Mouse (Mus musculus) liver, embryonic 16.5 days (tissue): Measurements from ENCODE around the gene Camta2. TPM values are rescaled to one million over a fixed set of nuclear protein-coding genes. Genes with fewer than 3 reads are reported as not detected.
A peak's percentile ranks its signal among the peaks of the same experiment; 100 is the strongest.

Experiments
- ATAC-seq: fragments of 200-750 bp; cut with Nextera tagmentation; 2 replicates; pipeline ENCODE4 v1.8.0; 2017; ENCODE audit warnings: low read depth, mild to moderate bottlenecking, moderate number of reproducible peaks, moderate library complexity
- H3K27ac ChIP-seq: fragments of 300-500 bp; sonication (generic); 2 replicates; pipeline ENCODE4 v1.5.1; 2014; ENCODE audit warnings: mild to moderate bottlenecking, low read length
- H3K27me3 ChIP-seq: fragments of 300-500 bp; sonication (generic); 2 replicates; pipeline ENCODE4 v1.6.1; 2014; ENCODE audit warnings: low read depth, low read length, mixed read lengths; ENCODE audit not compliant: control insufficient read depth, insufficient read depth
- H3K36me3 ChIP-seq: fragments of 300-500 bp; sonication (generic); 2 replicates; pipeline ENCODE4 v1.6.1; 2014; ENCODE audit warnings: mild to moderate bottlenecking; ENCODE audit not compliant: control insufficient read depth, insufficient read depth
- H3K4me1 ChIP-seq: fragments of 300-500 bp; sonication (generic); 2 replicates; pipeline ENCODE4 v1.6.1; 2014; ENCODE audit warnings: low read depth, low read length, mixed read lengths; ENCODE audit not compliant: control insufficient read depth
- H3K4me2 ChIP-seq: fragments of 300-500 bp; sonication (generic); 2 replicates; pipeline ENCODE4 v1.6.1; 2014; ENCODE audit warnings: low read depth, low read length, mixed read lengths
- H3K4me3 ChIP-seq: fragments of 300-500 bp; sonication (generic); 2 replicates; pipeline ENCODE4 v1.5.1; 2014; ENCODE audit warnings: low read depth, mild to moderate bottlenecking, low read length
- H3K9ac ChIP-seq: fragments of 300-500 bp; sonication (generic); 2 replicates; pipeline ENCODE4 v1.6.1; 2014; ENCODE audit warnings: low read depth, low read length
- H3K9me3 ChIP-seq: fragments of 300-500 bp; sonication (generic); replicated peaks from 2 replicates; pipeline ENCODE4 v1.6.1; 2016; ENCODE audit warnings: low read length; ENCODE audit not compliant: control insufficient read depth
- WGBS: fragments of 180-500 bp; shearing (Covaris S2); extraction: QIAGEN DNeasy Blood & Tissue Kit; methylation state at CpG from one replicate; pipeline ENCODE4 v1.1.7; 2014; ENCODE audit not compliant: insufficient replicate concordance; 5-methylcytosine and 5-hydroxymethylcytosine counted together
- polyA plus RNA-seq: library from polyadenylated mRNA; unstranded; fragments of >200 nt; fragmentation: Nextera tagmentation; extraction: Ambion mirVana; gene quantifications from 2 replicates; pipeline ENCODE4 v1.2.1, GENCODE M21; 2015

The Camta2 gene
- polyA plus RNA-seq, 1 experiment from 2014 or later = 4.3 TPM

DNA sequence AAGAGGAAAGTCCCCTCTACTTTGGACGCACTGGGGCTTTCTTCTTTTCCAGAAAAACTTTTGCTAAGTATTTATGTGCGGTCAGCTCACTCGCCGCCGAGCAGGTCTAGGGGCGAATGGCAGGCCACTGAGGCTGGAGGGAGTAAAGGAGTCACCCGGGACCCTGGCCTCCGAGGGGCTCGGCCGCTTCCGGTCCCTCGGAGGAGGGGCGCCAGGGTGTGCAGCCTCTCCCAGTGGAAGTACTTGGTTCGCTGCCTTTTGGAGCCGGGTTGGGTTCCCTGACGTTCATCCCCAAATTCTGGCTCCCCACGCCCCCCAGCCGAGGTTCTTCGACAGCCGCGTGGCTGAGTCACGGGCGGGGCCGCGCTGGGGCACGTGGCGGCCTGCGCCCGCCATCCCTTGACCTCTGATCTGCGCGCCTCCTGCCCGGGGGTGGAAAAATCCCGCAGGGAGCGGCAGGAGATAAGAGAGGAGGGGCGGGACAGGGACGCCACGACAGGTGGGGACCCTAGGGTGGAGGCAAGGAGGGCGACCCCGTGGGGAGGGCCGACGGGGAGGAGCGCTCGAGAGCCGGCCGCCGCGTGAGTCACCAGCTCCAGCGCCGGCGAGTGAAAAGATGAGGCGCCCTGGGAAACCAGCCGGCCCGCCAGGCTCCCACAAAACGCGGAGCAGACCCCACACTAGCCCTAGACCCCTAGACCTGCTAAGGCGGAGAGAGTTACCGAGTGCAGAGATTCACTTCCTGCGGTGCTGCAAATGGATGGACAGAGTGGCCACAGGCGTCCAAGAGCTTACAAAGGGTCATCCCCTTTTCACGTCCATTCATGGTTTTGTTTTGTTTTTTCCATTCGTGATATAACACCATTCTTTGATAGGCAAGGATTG, 32.1 kb downstream of the Camta2 start:
- ATAC-seq = no peak
- H3K4me1 ChIP-seq = peaks cover 43% of the 10 kb centered on the region

DNA sequence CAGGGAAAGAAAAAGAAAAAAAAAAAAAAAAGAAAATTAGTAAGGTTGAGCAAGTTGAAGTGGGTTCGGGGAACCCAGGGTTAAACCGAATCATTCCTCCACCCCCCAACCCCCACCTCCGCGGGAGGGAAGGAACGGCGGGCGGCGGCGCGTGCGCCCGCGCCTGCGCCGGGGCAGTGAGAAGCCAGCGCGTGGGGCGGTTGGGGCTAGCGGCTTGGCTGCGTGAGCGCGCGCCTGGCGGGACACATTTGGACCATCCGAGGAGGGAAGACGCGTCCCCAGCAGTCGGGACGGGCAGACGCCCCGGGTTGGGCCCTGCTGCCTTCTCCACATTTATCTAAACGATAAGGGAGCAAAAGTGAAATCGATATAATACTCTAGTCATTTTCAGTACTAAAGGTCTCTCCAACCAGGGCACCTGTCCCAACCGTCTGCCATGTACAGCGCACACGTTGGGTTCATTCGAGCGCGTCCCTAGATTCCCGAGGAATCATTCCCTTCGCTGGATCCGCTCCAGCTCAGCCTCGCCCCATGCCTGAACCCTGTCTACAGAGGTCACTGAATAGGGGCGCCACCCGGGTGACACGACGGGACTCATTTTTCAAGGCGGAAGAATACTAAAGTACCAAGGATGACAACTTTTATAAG, 32.9 kb downstream of the Camta2 start:
- Histone ChIP-seq H3K9ac (peak overlapping the region; percentile 100), H3K27me3 (peaks cover 2% of the 10 kb centered on the region; the same call in 1 of the 2 replicates), H3K36me3 (peaks cover 26% of the 10 kb centered on the region), H3K27ac (peak overlapping the region; percentile 99), H3K4me2 (peak overlapping the region; percentile 92), H3K4me1 (peaks cover 49% of the 10 kb centered on the region), H3K4me3 (peak overlapping the region; percentile 99), H3K9me3 (no peaks in the 10 kb centered on the region)
- ATAC-seq = peak; percentile 59
- under 1% methylated on average over 48 of the region's 48 CpGs for WGBS

More for the DNA sequence above, 32.1 kb downstream of the Camta2 start:
- Histone ChIP-seq H3K9me3 (no peaks in the 10 kb centered on the region), H3K4me3 (peak overlapping the region; percentile 99), H3K27me3 (peaks cover 2% of the 10 kb centered on the region; the same call in 1 of the 2 replicates), H3K4me2 (peak overlapping the region; percentile 92), H3K36me3 (peaks cover 19% of the 10 kb centered on the region), H3K27ac (peak overlapping the region; percentile 99), H3K9ac (peak overlapping the region; percentile 100)
- WGBS = under 1% methylated on average over 61 of the region's 61 CpGs

DNA sequence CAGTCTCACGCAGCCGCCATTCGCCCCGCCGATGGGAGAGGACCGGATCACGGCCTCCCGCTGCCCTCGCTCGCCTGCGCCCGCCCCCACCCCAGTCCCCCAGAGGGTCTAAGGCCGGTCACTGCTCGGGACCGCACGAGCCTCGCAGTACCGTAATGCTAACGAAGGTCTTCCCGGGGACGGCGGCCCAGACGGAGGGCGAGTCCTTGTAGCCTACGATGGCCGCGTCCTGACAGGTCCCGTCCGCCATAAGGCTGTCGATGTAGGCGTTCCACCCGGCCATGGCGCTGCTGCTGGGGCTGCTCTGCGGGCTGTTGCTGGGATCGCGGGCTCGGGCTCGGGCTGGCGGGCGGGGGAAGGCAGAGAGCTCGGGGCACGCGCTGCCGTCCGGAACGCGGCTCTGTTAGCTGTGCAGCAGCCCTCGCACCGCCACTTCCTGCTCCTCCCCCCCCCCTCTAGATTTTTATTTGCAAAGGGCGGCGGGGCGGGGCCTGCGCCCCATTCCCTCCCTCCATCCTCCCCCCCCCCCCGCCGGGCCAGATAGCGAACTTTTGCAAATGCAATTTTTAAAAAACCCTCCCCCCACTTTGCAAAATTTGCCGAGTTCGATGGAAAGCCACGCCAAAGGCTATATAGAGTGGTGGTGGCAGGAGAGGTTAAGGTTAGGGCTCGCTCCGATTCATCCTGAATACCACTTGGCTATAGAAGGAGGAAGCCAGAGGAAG, 33.5 kb downstream of the Camta2 start, which contains the start of gene Pfn1:
TSS of gene Pfn1 (minus strand) at position 447 of the 725 bp plus-strand sequence.
- ATAC-seq = peak; percentile 64
- Histone ChIP-seq H3K27me3 (peaks cover 2% of the 10 kb centered on the region; the same call in 1 of the 2 replicates), H3K4me2 (peak within 1 kb of the TSS; percentile 92), H3K27ac (peak within 1 kb of the TSS; percentile 99), H3K9me3 (no peaks in the 10 kb centered on the region), H3K9ac (peak within 1 kb of the TSS; percentile 100), H3K4me1 (peaks cover 56% of the 10 kb centered on the region), H3K4me3 (peak within 1 kb of the TSS; percentile 99), H3K36me3 (peaks cover 33% of the 10 kb centered on the region)
- under 1% methylated on average over 54 of the region's 61 CpGs for whole genome bisulfite sequencing

DNA sequence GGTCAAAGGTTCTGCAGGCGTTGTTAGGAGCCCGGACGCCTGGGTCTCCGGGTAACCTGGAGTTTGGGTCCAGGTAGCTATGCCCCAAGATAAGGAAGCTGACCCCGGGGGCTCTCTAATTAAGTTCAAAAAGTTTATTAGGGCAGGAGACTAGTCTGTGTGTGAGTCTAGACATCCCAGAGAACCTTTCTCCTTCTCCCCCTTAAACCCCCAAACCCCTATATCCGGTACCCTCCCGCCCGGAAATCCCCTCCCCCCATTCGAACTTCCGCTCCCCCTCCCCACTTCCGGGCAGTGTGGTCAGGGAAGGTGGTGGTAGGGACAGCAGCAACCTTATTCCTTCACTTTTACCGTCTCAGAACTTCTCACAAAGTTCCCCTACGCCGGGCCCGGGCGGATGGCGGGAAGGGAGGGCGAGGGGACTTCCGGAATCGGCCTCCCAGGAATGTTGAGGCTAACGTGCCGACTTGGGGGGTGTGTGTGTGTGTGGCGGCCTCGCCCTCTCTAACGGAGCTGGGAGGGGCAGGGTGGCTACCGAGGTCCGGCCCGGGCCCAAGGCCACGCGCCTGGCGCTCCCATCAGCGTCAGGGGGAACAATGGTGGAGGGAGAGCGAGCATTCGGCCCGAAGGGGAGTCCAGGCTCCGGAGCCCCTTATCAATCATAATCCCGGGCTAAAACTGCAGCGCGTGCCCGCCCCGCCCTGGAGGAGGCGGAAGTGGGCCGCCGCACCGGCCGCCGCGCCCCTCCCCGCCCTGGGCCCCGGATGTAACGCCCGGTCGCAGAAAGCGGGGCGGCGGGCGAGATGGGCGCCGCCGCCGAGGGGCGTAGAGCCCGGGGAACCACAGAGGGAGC, 34.3 kb downstream of the Camta2 start:
- peak; percentile 73 for ATAC-seq
- Histone ChIP-seq H3K4me2 (peak overlapping the region; percentile 92), H3K36me3 (peaks cover 39% of the 10 kb centered on the region), H3K4me1 (peaks cover 64% of the 10 kb centered on the region), H3K4me3 (peak overlapping the region; percentile 99), H3K27ac (peak overlapping the region; percentile 99), H3K27me3 (peaks cover 2% of the 10 kb centered on the region; the same call in 1 of the 2 replicates), H3K9me3 (no peaks in the 10 kb centered on the region), H3K9ac (peak overlapping the region; percentile 100)
- 1% methylated on average over 50 of the region's 63 CpGs for WGBS

DNA sequence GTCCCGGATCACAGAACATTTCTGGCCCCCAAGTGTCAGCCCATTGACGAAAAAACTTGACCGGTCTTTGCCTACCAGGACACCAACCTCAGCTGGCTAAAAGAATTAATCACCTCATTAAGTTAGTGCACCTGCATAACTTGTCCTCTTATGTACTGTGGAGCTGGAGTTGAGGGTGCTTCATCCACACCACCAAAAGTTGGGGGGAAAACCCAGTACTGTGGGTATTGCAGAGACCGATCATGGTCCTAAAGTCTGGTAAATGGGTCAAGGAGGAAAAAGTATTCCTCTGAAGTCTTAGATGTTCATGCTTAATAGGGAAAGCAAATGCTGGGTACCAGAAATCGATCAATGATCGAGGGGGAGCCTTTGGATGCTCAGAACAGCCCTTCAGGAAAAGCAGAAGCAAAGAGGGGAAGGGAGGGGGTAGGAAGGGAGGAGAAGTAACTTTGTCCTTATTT, 35.0 kb downstream of the Camta2 start:
- no peaks in the 10 kb centered on the region for H3K9me3 ChIP-seq
- peak overlapping the region; percentile 99 for H3K4me3 ChIP-seq
- H3K27ac ChIP-seq = peak overlapping the region; percentile 99
- H3K27me3 ChIP-seq = peaks cover 2% of the 10 kb centered on the region; the same call in 1 of the 2 replicates
- peak overlapping the region; percentile 92 for H3K4me2 ChIP-seq
- peak overlapping the region; percentile 100 for H3K9ac ChIP-seq
- ATAC-seq = no peak
- peaks cover 69% of the 10 kb centered on the region for H3K4me1 ChIP-seq
- WGBS = 18% methylated on average over 6 of the region's 6 CpGs
- peaks cover 39% of the 10 kb centered on the region for H3K36me3 ChIP-seq

DNA sequence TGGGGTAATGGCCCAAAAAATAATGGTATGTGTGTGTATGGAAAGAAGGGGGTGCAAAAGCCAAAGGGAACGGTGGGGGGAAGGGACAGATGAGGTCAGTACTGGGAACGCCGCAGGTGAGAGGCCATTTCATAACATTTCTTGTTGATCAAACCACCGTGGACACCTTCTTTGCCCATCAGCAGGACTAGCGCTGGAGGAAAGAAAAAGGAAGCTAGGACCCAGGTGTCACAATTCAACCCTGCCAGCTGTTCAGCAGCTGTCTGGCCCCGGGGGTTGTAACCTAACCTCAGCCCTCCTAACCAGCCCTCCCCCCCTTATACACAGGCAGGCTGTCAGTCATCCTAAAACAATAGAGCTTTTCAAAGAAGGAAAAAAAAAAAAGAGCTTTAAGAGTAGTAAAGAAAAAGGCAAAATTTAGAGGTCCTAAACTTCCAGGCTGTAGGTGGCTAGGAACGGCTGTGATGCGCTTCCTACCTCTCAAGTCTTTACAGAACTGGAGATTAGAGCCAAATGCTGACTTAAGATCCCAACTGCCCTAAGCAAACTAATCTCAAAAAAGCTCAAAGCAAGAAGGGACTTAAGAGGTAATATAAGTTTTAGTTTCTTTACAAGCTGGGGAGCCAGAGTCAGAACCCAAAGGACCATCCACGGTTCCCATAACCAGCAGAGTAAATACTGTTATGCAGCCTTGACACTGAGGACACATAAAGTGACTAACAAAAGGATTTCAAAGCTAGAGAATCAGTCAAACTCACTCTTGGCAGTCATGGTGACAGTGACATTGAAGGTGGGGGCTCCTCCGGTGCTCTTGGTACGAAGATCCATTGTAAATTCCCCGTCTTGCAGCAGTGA, 35.6 kb downstream of the Camta2 start:
- 29% methylated on average over 12 of the region's 12 CpGs for WGBS
- Histone ChIP-seq H3K4me2 (peak overlapping the region; percentile 92), H3K36me3 (peaks cover 39% of the 10 kb centered on the region), H3K4me3 (peak overlapping the region; percentile 99), H3K4me1 (peaks cover 69% of the 10 kb centered on the region), H3K9me3 (no peaks in the 10 kb centered on the region), H3K9ac (peak overlapping the region; percentile 100), H3K27me3 (peaks cover 2% of the 10 kb centered on the region; the same call in 1 of the 2 replicates), H3K27ac (peak overlapping the region; percentile 99)
- no peak for ATAC-seq

DNA sequence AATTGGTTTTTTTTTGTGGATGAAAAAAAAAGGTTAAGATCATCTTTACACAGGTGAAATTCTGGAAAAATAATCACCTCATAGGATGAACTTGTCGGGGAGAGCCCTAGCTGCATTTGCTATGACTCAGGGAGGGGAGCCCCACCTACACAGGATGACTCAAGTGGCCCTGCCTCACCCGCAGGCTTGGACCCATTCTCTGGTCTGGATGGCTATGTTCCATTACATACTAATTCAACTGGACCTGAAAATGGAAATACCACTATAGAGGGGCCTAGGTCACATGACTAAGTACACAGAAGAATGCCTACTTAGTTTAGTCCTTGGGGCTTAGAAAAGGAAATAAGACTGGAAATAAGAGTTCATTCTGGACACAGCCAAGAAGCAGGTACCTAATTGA, 36.5 kb downstream of the Camta2 start:
- no peak for ATAC-seq
- Histone ChIP-seq H3K36me3 (peaks cover 39% of the 10 kb centered on the region), H3K4me3 (peak overlapping the region; percentile 99), H3K4me1 (peaks cover 66% of the 10 kb centered on the region), H3K27ac (peak overlapping the region; percentile 99), H3K4me2 (peak overlapping the region; percentile 92), H3K9me3 (no peaks in the 10 kb centered on the region), H3K27me3 (peaks cover 2% of the 10 kb centered on the region; the same call in 1 of the 2 replicates), H3K9ac (peak overlapping the region; percentile 33)
- WGBS = 27% methylated on average over 2 of the region's 2 CpGs
